Mouse (Mus musculus) mature B cell (primary cell): ENCODE data around the gene Cd163l1.

Source experiments
- in situ Hi-C: fragments of 300-500 bp; cut with MboI; formaldehyde crosslinking; loops from 2 replicates; pipeline ENCODE4 v1.14.3; 2019

Gene Cd163l1

GRCm38 (mm10) chr7:140220375-140220774, 2.3 kb downstream of the Cd163l1 start:
- in situ Hi-C loops, result no loop called here

DNA sequence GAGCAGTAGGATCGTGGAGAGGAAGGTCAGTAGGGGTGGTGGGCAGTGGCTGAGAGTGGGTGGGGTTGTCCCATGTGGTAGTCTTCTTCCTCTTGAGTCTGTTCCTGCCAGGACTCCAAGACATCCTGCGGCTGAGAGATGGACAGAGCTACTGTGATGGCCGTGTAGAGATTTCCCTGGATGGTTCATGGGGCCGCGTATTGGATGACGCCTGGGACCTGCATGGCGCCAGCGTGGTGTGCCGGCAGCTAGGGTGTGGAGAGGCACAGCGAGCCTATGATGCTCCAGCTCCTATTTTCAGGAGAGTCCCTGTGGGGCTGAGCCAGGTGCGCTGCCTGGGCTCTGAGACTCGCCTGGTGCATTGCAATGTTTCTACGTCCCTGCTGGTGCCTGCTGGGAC, 6.1 kb downstream of the Cd163l1 start:
- in situ Hi-C loops, result no loop called here

- in situ Hi-C loops, result no loop called here
These were observed 10.4 kb downstream of the Cd163l1 start for GRCm38 (mm10) chr7:140228476-140228875.

- in situ Hi-C loops, result no loop called here
These were observed 13.0 kb downstream of the Cd163l1 start for GRCm38 (mm10) chr7:140231026-140231425.

DNA sequence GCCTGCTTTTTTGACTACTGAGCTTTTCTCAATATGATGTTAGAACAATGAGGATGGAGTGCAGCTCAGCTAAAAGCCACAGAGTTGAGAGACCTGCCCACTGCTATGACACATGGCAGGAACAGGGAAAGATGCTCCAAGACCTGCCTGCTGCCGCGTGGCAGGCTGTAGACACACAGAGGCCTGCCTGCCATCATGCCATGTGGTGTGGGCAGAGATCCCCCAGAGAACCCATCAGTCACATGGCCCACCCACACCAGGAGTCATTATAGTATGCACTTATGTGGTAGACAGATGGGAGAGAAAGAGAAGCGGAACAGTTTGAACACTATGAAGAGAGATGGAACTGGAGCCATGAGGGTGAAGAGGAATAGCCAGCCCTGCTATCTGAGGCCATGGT, 15.6 kb downstream of the Cd163l1 start:
- in situ Hi-C loops, result no loop called here

DNA sequence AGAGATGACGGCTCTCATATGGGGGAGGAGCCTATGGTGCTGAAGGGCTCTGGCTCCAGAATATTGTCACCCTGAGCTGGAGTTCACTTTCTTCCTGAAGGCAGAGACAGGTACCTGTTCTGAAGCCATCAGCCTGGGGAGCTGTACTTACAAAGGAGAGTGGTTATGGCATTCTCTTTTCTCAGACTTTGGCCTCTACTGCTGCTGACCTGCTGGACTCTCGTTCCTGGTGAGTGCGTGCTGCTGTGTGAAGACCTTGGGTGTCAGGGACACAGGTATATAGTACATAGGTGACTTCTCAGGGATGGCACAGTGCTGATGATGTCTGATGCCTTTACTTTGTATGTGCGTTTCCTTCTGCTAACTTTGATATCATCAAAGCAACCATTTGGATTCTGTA, 29.1 kb downstream of the Cd163l1 start, which contains the start of gene 5830411N06Rik:
Gene 5830411N06Rik, plus strand, starts transcription at position 69 of the 400 bp plus-strand sequence.
- in situ Hi-C loops, result no loop called here

DNA sequence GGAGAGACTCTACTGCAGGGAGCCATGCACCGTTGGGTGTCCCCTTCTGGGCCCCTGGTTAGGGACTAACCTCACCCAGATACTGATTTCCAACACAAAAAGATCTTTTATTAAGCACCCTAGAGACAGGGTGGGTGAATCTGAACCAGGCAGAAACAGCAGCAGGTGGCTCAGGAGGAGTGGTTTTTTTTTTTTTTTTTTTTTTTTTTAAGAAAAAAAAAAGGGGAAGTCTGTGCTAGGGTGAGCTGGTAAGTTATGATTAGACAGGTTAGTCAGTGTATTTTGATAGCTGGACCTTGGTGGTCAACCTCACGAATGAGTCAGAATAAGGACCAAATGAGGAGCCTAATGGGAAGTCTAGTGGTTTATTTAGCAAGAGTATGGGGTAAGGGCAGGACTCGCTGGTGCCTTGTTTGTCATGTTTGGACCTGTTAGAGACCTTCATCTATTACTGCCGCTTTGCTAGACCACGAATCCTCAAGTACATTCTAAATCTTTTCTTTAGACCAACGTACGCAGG, 35.8 kb downstream of the Cd163l1 start:
- in situ Hi-C loops, result loop anchor here (10.0 kb wide), 1 partner anchor 61 kb away; no protein-coding TSS in a partner anchor
